Mouse (Mus musculus) bone marrow, adult 2 months (tissue): ENCODE measurements around the gene Cspg4.

Source experiments
- CTCF ChIP-seq: fragments of 200-500 bp; IDR thresholded peaks from 2 replicates; pipeline ENCODE4 v1.5.1; 2011; ENCODE audit warnings: low read length, control low read depth; ENCODE audit not compliant: control insufficient read depth, insufficient read depth
- POLR2A ChIP-seq: fragments of 200-500 bp; IDR thresholded peaks from 2 replicates; pipeline ENCODE4 v1.6.1; 2011; ENCODE audit warnings: low read depth, mild to moderate bottlenecking, control low read depth, low read length, borderline replicate concordance; ENCODE audit not compliant: control insufficient read depth

DNA sequence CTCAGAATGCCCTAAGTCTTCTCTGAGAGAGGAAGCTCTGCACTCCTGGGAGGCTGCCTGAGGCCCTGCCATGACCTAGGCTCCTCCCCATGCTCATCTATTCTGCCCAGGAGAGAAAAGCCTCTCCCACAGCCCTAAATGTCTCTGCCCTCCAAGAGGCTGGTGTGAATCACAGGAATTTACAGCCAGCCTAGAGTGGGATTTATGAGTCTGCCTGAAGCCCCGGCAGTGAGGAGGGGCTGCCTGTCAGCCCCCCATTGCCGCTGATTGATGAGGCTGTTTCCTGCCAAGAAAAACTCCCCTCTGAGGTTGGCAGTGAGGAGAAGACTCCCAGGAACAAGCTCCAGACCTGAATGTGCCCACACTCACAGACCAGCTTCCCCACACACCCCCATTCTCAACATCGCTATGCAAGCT lies 22.5 kb upstream of the Cspg4 start:
- no peak for TF ChIP-seq CTCF
- no peak for TF ChIP-seq POLR2A
